Mouse (Mus musculus) thymus, postnatal 0 days (tissue): ENCODE results near the gene Ccdc9b. TPM values are rescaled to one million over a fixed set of nuclear protein-coding genes. Genes with fewer than 3 reads are reported as not detected.

Experiments
- DNase-seq: peaks from one replicate; pipeline ENCODE4 v3.0.0-alpha.2; 2015; ENCODE audit warnings: low spot score
- polyA plus RNA-seq: library from polyadenylated mRNA; unstranded; fragments of >200 nt; fragmentation: Nextera tagmentation; extraction: Ambion mirVana; gene quantifications from 2 replicates; pipeline ENCODE4 v1.2.1, GENCODE M21; 2015

Gene Ccdc9b
- polyA plus RNA-seq, 1 experiment from 2014 or later, result 0.27 TPM

DNA sequence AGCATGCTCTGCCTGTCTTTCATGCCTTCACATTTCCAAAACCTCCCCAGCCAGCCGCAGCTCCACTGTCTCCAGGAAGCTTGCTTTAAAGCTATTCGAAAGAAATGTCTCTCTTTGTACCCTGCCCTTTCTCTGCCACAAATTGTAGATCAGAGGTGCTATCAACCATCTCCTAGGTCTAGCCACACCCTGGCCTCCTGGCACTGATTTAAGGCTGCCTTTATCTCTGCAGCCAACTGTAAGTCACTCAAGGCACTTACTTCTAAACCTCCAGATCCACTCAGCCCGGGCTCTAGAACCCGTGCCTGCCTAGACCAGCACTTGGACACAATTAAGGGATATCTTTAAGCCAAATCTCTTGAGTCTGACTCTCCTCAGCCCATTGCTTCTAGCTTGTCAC lies 16.0 kb upstream of the Ccdc9b start:
- no peak for DNase-seq

DNA sequence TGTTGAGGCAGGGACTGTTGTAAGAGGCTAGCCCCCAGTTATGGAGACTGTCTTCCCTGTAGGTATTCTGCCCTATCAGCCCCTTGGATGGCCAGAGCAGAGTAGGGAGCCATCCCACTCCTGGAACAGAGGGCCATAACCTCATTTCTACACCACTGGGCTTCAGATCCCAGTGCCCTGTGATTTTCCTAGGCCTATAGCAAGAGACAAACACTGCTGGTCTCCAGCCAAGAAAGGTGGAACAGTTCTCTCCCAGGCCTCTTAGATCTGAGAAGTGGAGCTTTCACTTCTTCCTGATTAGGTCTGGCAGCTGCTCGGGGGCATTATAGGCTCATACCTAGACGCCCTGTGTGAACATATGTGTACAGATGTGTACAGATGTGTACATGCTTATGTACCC lies 13.8 kb upstream of the Ccdc9b start:
- no peak for DNase-seq

DNA sequence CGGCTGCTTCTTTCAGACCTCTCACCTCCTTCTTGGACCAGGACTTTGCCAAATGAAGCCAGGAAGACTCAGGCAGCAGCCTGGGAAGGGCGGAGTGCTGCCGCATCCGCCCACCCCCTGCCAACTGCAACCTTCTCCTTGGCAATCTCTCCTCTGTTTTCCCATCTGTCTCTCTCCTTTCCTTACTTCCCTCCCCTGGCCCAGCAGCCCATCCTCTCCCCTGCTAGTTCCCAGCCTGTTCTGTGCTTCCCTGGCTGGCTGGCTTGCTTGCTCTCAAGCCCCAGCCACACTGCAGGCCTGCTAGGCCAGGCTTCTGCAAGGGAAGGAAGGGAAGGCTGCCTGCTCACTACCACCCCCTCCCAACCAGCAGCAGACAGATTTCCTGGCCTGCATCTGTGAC lies 13.4 kb upstream of the Ccdc9b start:
- no peak for DNase-seq

DNA sequence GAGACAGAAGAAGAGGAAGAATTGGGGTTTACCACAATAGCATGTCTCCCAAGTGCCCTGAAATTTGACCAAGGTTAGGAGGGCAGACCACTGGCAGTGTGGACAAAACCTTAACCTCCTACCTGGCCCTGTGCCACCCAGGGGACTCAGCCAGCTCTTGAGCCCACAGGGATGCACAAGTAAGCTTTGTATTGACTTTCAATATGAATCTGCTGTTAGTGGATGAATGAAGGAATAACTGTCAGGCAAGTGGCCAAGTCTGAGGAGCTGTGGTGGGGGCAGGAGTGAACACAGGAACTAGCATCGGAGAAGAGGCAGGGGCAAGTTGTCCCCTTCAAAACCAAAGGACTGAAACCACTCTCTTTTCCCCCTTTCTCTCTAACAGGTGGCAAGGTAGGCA lies 12.9 kb upstream of the Ccdc9b start:
- DNase-seq, result no peak

DNA sequence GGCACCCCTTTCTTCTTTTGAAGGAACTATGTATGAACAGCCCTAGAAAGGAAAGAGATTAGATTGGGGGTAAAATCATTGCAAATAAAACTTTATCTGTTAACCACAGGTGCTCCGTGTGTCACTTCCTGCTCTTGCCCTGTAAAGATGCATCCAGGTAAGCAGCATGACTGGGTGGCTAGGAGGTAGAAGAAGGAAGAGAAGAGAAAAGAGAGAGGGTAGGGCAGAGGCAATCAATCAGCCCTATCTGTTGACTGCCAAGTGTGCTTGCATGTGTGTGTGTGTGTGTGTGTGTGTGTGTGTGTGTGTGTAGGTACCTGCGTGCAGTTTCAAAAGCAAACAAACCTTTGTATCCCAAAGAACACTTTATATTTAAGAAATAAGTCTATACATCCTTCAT lies 12.1 kb upstream of the Ccdc9b start:
- no peak for DNase-seq

DNA sequence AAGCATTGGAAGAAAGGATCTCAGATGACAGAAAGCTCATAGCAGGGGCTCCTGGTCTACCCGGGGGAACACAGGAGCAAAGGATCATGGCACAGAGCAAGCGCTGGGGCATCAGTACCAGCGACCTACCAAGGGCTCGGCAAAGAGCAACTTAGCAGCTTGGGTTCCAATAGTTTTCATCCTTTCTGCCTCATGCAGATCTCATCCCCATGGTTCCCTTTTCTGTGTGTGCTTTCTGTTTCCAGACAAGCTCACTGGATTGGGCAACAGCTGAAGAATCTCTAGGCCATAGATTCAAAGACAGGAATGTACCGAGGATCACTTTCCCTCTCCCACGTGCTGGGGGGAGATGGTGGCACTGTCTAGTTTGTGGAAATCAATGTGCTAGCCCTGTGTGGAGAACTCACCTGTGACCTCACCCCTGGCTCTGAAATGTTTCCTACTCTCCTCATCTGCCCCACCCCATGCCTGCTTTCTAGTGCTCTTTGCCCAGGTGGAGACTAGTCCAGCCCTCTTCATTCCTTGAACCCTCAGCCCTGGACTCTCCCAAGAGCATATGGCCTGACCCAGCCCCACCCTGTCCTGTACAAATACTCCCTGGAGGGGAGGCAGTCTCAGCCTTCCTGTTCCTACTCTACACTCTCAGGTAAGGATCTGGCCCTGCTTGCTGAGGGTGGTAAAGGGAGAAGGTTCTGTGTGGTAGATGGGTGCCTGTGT lies 9.9 kb upstream of the Ccdc9b start, which contains the start of gene Phgr1:
Phgr1 (plus strand) TSS at position 612 of the 717 bp plus-strand sequence.
- no peak for DNase-seq

DNA sequence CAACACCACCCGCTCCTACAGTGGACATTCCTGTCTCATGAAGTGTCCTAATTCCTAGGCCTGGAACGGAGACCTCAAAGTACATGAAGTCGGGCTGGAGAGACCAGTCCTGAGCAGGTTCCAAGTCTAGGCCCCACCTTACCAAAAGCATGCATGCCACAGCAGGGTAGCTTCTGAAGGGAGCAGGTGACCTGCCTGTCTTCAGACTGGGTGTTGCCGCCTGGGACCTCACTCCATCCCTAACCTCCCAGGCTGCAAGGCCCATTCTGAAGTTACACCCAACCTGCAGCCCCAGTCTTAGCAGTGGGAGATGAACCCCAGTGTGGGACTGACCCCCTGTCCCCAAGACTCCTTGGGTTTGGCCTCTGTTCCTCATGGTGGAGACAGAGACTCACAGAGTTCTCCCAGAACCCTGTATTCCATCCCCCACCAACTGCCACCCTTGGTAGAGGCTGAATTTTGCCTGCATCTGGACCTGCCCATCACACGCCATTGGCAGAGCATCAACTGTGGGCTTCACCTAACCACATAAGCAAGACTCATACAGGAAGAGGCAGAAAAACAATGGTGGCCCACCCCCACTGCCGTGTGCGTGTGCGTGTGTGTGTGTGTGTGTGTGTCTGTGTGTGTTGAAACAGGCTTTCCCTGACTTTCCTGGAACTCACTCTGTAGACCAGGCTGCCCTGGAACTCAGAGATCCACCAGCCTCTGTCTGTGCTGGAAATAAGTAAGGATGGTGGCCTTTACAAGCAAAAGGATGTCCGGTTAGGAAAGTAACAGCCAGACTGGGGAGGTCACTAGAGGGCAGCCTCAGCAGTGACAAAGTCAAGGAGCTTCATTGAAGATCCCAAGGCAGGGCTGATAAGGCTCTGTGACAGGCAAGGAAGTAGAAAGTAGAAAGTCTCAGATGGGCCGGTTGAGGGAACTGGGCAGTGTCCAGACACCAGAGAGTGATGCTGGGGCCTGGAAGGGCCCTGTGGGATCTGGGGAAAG lies 3.9 kb upstream of the Ccdc9b start:
- DNase-seq, result no peak

DNA sequence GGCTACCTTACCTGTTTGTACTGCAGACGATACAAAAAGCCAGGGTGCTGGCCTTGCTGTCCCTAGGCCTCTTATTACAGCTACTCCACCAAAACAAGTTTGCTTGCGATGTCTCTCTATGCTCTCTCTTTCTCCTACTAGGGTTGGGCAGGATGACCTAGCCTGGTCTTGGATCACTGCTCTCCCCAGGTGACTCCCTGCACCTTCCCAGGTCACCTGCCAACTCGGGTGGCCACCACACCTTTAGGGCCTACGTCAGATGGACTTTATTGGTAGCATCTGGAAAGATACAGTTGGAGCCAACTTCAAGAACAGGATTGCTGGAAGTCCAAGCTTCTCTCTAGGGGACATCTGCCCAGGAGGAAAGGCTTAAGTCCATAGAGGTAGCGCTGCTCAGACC lies 2.4 kb upstream of the Ccdc9b start:
- DNase-seq, result no peak

DNA sequence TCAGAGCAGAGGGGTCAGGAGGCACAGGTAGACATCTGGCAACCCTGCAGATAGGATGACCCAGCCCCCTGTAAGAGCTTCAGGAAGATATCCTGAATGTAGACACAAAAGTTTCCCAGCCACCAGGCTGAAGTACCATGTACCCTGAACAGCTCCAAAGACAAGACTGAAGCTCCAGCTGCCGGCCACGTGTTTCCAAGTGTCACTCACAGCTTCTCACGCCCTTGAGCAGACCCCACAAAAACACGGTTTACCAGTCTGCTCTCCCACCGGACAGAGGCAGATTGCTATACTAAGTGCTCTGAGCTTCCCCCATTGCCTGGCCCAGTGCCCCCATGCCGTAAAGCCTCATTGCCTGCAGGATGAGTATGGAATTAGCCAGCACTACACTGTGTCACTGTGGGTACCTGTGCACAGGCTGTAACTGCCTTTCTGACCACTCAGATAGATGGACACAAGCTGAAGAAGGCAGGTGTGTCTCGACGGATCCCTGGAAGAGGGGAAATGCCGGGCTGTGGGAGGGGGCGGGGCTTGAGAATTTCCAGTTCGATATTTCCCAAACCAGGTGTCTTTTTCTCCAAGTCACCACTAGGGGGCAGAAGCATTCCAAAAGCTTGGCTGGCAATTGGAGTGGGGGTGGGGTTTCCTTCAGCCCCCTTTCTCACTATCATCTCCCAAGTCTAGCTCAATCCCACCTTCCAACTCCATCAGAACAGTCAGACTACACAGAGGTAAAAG lies 1.8 kb upstream of the Ccdc9b start:
- peak; percentile 41 for DNase-seq

DNA sequence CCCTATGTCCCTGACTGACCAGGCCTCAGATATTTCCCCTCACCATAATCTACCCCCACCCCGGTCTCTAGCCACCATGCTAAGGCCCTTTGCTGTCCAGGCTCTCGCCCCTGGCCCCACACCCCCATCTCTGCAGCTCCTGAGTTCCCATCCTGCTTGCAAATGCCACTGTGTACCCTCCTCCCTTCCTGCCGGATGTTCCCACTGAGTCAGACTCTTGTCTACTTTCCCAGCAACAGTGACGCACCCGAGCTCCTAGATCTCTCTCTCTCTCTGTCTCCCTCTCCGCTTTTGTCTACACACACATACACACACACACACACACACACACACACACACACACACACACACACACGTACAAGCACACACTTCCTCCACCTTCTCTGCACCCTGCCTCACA lies 1.0 kb upstream of the Ccdc9b start:
- DNase-seq, result no peak

DNA sequence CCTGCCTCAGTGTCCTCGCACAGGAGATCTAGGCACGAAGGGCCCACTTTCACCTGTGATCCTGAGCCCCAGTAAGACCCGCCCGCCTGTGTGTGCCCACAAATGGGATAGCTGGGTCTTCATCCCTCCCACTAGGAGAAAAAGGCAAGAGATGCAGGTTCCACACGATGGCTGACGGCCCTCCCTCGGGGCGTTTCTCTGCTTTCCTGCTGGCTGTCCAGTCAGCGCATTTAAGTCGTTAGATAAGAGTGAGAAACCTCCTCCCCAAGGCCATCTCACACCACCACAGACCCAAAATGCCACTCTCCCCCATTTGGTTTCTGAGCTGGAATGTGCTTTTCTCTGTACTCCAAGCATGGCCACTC lies 305 bp upstream of the Ccdc9b start:
- no peak for DNase-seq

DNA sequence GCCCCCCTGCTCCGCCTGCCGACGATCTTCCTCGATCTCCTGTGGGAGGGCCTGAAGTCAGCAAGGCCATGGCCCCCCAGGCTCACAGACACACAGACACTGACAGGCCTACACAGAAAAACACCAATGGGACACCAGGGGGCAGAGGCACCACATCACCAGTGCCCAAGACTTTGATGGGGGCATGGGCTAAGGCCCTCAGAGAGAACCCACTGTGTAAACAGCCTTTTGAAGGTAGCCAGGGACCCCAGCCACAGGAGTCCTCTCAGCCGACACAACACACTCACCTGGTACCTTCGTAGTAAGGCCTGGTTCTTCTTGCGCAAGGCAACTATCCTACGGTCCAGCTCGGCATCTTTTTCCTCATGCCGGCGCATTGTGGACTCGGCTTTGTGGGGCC lies 1.1 kb downstream of the Ccdc9b start:
- no peak for DNase-seq

DNA sequence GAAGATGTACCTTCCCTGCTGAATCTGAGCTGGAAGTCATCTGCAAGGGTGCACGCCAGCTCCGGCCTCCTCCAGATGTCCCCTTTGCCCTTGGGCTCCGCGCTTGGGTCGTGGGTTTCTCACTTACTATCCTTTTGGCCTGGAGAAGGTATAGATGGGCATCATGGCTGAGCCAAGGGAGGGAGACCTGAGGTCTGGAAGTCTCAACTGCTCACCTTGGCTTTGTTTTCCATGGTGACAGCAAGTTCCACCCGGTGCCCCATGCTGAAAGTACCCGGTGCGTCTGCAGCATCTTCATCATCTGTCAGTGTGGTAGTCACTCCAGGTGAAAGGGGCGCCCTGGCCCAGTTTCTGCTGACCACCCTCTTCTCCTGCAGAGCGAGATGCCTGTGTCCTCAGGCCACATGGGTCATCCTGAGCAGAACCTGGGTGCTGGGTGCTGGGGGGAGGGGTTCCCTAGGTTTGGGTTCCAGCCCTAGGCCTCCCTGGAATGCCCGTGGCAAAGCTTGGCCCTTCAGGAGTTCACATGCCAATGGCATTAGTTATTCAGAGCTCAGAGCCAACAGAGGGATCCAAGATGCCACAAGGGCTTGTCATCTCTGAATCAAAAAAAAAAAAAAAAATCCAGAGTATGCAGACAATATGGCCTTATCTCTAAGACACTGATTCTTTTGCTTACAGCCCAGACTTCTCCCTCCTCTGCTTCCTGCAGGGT lies 2.0 kb downstream of the Ccdc9b start:
- DNase-seq, result no peak

DNA sequence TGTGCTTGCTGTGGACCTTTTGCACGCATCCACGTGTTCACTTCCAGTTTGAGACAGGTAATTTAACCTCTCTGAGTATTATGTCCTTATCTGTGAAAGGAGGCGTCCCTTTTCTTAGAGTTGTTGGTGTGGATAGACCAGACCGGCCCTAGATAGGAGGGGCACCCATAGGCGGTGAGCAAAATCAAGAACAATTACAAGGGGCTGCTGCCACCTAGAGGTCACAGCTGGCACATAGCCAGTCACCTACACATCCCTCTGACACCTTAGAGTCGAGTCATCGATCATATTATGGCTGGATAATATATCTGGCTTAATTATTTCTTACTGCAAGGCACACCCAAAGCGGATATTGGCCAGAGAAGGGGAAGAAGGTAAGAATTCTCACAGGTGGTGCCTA lies 2.6 kb downstream of the Ccdc9b start:
- peak; percentile 80 for DNase-seq

DNA sequence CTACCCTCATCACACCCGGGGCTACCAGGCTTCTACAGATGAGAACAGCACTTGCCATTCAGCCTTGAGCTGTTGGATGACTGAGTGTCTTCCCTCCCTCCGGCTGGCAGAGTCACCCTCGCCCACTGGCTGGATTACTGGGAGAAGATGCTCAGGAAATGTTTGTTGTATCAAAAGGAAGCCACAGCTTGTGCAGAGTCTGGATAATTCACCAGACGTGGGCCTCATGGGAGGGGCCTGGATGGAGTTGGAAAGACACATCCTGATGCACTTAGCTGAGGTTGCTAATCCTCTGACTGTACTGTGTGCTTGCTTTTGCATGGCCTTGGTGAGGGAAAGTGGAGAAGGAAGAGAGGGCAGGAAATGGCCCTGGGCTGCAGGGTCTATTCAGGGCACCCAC lies 6.4 kb downstream of the Ccdc9b start:
- DNase-seq, result no peak

DNA sequence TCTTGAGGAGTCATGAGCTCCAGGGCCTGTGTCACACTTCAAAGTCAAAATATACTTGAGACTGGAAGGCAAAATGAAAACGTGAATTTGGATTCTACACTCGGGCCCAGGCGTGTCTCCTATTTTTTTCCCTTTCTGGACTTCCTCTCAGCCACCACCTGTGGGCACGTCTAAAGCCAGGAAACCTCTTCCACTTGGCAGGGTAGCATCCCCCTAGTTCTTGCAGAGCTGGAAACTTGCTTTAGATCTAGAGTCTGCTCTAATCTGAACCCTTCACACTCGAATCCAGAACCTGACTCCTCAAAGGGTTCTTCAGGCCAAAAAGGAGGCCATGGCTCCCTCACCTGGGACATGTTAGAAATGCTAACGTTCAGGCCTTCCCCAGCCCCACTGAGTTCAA lies 7.1 kb downstream of the Ccdc9b start:
- no peak for DNase-seq

DNA sequence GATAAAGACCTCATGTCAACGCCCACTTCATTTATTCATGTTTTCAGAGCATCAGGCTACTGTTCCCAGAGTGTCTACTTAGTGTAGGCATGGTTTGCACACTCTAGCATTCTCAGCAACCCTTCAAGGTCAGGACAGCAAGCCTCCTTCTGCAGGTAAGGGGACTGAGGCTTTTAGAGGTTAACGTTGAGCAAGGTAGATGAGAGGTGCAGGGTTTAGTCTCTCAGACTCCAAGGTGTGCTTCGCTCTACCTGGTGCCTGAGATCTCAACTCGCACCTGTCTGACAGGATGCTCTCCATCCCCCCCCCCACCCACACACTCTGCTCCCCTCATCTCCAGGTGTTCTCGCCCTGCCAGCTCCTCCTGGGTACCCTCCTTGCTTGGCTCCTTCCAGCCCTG lies 8.3 kb downstream of the Ccdc9b start:
- no peak for DNase-seq

DNA sequence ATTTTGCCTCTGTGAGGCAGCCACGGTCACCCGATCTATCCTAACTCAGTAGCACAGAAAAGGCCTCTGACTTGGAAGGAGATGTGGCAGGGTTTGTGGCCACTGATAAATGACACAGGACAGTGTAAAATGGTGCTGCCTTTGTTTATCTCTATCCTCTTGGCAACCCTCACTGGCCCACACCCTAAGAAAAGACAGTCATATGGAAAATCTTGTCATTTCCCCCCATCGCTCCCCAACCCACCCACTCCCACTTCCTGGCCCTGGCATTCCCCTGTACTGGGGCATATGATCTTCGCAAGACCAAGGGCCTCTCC lies 9.7 kb downstream of the Ccdc9b start:
- no peak for DNase-seq

DNA sequence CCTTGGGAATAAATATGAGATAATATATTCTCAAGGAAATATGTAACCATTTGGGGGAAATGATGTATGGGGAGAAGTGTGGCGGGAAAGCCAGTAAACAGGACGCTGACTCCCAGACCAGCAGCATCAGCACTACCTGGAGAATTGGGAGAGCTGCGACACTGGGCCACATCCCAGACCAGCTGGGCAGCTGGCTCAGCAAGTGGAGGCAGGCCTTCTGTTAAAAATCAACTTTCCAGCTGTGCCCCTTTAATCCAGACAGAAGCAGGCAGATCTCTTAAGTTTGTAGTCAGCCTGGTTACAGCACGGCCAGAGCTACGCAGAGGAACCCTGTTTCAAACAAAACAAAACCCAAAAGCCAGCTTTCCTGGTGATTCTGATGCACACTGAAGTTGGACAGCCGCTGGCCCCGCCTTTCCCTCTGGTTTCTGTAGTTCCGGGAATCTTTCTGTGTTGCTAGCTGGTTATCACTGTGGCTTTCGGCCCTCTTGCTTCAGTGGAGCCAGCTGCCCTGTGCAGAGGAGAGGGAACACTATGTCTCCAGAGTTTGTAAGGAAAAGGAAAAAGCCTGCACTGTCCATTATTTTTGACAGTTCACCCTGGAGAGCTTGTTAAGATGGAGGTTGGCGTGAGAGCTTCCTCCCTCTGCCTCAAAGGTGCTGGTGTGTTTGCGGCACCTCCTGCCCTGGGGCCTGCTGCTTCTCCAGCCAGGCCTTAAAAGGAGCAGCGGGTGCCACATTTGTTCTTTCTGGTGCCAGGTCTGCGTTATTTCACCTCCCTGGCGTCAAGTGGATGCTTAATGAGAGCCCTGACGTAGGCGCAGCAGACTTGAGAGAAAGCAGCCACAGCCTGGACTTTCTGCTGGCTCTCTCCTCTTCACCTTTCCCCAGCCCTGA lies 10.3 kb downstream of the Ccdc9b start:
- no peak for DNase-seq

DNA sequence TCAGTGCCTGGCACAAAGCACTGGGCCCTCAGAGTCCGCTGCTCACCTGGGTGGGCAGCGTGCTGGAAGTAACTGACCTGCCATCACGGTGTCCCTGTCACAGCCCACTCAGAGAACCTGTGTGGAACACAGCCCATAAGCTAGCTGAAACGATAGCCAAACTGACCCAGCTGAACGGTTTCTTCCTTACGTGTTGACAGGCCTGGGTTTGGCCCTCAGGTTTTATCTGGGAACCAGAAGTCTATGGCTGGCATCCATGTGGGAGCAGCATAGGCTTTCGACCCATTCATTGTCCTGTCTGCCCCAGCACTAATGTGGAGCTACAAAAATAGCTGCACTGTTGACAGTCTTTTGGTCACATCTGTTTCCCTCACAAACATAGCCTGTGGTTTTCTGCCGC lies 12.0 kb downstream of the Ccdc9b start:
- no peak for DNase-seq
